Mouse (Mus musculus) spleen, postnatal 36 days (tissue): Measurements from ENCODE around the gene Pif1.

Experiments used
- DNase-seq, 2 experiments: peaks; one replicate each; pipeline ENCODE4 v3.0.0; 2022; ENCODE audit warnings: low spot score in 2 of 2, mixed read lengths in 1 of 2

The Pif1 gene

DNA sequence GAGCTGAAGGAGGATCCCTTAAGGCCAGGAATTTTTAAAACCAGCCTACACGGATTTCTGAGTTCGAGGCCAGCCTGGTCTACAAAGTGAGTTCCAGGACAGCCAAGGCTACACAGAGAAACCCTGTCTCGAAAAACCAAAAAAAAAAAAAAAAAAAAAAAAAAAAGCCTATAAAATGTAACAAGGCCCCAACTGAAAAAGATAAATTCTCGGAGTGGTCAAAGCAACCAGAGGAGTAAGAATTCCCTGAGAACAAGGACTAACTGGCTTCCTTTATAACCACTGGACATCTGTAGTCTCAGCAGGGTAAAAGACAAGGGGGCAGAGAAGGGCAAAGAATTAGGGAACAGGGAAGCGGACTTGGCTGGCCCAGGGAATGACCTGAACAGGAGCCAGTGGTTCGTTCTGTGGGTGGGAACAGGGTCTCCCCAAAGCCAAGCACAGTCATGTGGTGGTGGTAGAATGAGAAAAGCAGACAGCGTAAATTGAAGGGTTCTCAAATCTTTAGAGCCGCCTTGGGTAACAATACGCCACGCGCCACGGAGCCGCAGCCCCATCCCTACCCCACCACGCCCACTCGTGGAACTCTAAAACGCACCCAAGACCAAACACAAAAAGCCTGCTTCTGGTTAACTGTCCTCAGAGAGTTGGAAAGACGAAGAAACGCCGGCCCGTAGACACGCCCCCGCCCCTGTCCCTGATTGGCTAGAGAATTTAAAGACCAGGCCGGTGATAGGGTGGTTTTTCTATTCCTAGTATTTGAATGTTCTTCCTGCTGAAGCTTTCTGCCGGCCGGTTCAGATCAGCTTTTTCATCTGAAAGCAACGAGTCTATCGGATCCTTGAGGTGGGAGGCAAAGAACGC, at the start of gene Pif1:
TSS of gene Pif1 (plus strand) at position 755 of the 864 bp plus-strand sequence.
- DNase-seq, result peak; percentile 82 to 88

DNA sequence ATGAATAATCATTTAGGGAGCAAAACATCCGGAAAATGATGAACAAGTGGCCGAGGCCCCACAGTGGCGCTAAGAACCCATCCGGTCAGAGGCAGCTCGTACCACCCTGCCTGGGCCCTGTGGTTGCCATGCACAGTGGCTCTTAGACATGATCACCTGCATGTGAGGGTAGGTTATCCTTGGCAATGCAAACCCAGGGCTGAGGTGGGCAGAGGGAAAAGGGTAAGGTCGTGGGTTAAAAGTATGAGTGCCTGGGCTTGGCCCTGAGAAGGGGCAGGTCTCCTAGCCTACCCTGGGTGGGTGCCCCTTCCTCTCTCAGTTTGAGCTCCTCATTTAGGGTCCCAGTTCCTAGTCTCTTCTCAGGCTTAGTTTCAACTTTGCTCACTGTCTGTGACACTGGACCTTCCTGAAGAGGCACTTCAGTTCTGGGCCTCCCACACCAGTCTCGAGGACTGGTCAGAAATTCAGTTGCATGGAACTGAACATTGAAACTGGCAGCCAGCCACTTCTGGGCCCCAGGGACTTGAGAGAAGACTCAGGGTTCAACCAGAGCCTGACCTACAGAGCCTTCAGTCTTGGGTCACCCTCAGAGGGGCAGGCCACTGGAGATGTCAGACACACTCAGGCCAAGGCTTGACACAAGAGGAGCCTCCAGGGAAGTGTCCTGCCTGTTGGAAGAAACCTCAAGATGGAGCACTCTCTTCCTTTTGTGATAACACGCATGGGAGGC, 48.9 kb upstream of the Pif1 start:
- DNase-seq, result peak; percentile 38 to 43

- DNase-seq, result no peak
These were observed 47.3 kb upstream of the Pif1 start for GRCm38 (mm10) chr9:65539697-65540096.

DNA sequence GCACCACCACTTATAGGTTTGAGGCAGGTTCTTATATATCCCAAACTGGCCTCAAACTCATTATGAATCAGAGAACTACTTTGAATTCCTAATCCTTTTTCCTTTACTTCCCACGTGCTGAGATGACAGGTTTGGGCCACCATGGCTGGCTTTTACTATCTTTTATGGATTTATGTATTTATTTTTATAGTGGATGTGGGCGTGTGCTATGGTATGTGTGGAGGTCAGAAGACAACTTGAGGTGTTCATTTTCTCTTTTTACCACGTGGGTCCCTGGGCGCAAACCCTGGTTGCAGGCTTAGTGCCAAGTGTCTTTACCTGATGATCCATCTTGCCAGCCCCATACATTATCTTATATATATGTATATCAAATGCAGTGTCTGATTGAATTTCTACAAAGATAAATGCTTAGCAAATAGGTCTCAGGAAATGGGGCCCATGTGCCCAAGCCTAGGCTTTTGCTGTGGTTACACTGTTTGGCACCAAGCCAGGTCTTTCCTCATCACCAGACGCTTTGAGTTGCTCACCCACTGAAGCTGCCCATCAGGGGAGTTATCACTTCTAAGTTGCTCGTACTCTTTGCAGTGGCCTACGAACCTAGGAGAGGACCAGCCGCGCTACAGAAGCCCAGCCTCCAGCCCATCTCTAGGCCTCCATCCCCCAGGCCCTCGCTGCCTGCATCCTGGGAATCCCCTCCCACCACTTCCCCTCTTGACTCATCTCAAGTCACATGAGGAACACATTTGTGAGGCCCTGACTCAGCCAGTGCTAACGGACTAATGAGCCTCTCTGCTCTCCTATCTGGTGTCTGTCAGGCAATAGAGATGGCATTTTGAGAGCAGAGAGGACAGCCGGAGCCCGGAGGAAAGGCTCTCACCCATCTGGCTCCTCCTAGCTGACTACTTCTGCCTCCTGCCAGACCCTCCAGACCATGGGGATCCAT, 45.6 kb upstream of the Pif1 start:
- DNase-seq, result peak; percentile 76 to 82

DNA sequence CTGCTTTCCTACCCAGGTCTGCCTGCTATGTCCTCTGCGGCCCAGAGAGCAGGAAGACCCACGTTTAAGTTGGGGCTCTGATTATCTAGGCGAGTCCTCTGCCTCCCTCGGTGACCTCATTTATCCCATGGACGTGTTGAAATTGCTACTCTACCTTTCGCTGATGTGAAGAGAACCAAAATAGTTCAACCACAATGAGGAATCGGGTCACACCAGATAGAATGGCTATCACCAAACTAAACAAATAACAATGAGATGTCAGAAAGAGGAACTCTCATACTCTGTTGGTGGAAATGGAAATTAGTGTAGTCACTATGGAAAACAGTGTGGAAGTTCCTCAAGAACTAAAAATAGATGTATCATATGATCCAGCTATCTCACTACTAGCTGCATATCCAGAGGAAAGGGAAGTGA, 44.8 kb upstream of the Pif1 start:
- peak in 1 of 2 experiments; percentile 51 for DNase-seq

DNA sequence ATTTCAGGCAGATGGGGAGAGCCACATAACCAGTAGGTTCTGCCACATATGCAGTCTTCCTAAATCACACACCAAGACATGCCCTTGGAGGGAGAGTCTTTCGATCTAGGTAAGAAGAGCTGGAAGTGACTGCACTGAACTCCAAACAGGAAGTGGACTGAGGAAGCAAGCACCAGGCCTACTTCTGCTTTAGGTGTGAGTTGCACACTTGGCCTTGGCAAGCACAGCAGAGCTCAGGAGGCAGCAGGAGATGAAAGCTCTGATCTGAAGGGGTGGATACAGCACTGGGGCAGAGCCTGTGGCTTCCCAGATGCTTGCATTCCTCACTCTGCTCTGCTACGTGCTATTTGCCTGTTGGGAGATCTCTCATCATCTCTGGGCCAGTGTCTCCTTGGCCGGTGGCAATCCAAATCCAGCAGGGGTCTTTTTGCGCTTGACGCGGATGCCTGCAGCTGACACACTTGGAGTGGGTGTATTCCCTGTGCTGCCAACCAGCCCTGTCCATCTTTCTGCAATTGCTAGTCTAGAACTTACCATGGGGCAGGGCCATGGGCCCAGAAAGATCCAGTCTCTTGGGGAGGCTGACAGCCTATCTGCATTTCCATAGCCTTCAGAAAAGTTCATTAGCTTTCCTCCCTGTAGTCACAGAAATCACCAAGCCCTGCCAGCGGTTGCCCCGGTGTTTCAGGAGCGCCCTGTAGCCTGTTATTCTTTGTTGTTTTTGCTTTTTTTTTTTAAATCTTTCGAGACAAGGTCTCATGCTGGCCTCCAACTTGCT, 41.1 kb upstream of the Pif1 start:
- peak; percentile 65 to 72 for DNase-seq

DNA sequence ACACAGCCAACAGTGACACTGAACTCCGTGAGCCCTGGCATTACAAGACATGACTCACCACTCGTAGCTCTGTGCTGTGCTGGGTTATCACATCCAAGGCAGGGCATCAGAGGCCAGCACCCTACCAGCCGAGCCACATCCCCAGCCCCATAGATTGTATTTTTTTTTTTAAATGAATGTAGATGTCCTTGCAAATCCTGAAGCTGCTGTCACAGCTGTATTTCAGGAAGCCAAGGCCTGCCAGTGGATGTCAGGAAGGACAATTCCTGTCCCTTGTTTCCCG, 40.6 kb upstream of the Pif1 start:
- peak in 1 of 2 experiments; percentile 33 for DNase-seq

DNA sequence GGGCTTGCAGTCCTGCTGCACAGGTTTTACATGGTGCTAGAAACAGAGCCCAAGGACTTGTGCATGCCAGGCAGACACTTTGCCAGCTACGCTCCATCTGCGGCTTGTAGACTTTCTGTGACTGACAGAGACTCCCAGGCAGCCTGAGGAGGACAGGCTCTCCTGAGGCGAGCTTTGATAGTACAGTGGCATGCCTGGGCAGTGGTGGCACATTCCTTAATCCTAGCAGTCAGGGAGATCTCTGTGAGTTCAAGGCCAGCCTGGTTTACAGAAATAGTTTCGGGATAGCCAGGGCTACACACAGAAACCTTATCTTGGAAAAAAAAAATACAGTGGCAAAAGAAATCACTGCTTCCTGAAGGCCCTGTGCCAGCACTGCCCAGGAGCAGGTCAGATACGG, 39.8 kb upstream of the Pif1 start:
- DNase-seq, result no peak

DNA sequence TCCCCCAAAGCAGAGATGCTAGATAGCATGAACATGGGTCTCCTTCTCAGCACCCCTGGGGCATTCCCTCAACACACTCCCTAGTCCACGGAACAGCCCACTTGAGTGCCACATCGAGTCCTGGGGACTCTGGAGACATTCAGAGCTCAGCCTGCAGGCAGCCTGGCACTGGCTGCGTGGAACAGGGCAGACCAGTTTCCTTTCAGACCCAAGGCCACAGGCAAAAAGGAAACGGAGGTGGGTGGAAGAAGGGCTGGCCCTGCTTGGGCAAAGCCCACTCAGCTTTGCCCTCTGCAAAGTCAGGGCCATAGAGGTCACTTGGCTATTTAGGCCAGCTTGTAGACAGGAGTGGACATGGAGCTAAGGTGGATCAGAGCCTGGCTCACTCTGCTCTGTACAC, 39.1 kb upstream of the Pif1 start:
- DNase-seq, result no peak

DNA sequence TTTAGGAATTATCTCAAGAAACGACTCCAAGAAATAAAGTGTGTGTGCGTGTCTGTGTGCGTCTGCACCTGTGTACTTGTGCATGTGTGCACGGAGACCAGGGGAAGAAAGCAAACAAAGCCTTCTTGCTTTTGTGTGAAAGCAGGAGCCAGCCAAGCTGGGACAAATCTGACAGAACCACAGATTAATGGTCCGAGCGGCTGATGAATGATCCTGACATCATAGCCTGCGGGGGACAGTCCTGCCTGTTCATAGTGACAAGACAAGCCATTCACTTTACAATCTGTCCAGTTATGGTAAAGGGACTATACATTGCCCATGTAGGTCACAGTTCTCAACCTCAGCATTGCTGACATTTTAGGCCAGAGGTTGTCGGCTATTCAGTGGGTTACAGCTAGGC, 38.6 kb upstream of the Pif1 start:
- no peak for DNase-seq

- no peak for DNase-seq
These were observed 37.8 kb upstream of the Pif1 start for GRCm38 (mm10) chr9:65549139-65549538.

- no peak for DNase-seq
These were observed 37.3 kb upstream of the Pif1 start for GRCm38 (mm10) chr9:65549643-65550042.

DNA sequence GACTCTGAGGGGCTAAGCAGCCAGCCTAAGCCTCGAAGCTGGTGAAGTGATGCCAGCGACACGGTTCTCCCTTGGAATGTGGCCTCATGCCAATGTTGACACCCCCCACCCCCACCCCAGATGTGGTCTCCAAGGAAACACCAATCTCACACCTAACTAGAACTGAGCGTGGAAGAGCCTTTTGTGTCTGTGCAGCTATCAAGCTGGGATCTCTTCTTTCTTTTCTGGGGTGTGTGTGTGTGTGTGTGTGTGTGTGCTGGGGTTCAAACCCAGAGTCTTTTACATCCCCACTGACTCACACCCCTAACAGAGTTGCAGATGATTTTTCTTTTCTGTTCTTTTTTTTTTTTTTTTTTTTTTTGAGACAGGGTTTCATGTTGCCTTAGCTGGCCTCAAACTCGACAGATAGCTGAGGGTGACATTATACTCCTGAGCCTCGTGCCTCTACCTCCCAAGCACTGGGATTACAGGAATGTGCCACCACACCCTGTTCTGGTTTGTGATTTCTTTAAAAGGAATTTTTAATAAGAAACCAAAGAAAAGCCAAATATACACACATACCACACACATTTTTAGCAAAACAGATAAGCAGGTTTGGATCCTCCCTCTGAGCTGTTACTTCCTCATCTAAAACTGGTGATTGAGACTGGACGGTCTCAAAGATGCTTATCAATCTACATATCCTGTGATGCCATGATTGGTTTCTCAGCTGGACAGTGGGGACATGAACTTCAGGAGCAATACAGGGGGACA, 36.7 kb upstream of the Pif1 start:
- peak in 1 of 2 experiments; percentile 43 for DNase-seq

DNA sequence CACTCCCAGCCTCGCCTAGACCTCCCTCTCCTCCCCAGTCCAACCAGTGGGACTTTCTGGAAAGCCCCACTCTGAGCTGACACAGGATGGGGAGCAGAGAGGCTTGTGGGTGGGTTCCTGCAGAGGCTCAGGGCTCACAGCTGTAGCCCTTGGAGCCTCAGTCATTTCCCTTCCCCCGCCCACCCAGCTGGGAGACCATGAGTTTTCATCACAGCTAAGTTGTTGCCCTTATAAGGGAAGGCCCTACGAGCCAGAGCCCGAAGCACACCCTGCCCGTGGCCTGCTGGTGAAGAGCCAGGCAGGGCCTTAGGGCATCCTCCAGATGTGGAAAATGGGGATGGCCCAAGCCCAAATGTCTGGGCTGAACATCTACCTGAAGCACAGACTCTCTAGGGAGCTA, 35.9 kb upstream of the Pif1 start:
- DNase-seq, result peak; percentile 84 to 87

- DNase-seq, result peak in 1 of 2 experiments; percentile 30
These were observed 34.8 kb upstream of the Pif1 start for GRCm38 (mm10) chr9:65552141-65552540.

GRCm38 (mm10) chr9:65552711-65553110, 34.2 kb upstream of the Pif1 start:
- DNase-seq, result no peak

DNA sequence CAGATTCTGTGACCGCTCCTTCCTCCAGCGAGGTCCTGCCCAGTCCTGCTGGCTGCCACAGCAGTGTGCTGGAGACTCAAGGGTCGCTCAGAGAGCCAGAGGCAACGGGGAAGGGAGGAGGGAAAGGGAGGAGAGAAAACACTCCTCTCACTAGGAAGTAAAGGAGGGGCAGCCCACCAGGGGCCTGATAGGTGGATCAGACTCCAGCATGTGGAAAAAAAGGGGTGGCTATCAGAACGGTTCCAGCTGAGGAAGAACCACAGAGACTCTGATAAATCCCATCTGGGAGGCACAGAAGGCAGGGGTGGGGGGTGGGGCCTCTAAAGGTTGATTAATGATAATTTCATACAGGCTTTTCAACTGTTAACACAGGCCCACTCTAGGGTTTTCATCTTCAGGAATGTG, 32.0 kb upstream of the Pif1 start:
- peak; percentile 54 to 73 for DNase-seq

GRCm38 (mm10) chr9:65555621-65556020, 31.3 kb upstream of the Pif1 start:
- no peak for DNase-seq

DNA sequence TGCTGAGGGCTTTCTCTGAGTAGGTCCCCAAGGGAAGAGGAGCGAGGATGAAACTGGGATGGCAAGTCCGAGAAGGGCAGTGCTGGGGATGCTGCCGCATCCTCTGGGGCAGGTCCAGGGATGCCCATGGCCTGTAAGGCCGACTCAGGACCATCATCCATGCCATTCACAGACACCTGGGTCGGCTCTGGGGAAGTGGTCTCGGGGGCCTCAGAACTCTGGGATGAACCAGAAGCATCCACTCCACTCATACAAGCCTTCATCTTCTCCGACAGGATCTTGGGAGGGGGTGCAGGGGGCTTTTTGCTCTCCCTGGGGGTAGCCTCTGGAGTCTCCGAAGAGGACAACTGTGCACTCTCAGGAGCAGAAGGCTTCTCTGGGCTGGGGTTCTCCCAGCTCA, 30.6 kb upstream of the Pif1 start:
- no peak for DNase-seq

DNA sequence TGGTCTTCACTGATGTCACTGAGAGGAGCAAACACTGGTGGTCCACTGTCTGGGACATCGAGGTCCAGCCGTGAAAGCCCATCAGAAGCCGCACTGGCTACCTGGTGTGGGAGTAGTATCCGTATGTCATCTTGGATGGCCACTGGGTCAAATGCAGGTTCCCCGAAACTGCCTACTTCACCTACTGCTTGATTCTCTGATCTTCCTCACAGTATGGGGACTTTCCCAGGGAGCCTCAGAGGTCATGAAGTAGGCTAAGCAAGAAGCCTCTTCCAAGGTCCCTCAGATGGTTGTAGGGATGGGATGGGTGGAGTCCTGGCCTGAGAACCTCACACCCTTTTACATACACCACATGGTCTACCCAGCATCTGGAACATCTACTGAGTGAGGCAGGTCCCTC, 30.0 kb upstream of the Pif1 start:
- no peak for DNase-seq

DNA sequence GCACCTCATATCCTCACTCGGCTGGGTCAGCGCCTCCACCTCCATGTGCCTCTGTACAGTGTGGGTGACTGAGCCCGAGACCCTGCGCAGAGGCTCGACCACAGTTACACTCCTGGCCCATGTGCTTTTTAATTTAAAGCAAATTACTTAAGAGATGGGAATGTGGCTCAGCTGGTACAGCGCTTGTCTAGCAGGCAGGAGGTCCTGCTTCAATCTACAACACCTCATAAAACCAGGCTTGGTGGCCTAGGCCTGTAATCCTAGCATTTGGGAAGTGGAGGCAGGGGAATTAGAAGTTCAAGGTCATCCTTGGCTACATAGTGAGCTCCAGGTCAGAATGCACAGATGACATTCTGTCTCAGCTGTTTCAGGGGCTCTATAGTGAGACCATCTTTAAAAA, 28.2 kb upstream of the Pif1 start:
- DNase-seq, result no peak
